Mouse (Mus musculus): ENCODE results near the gene Nkx2-3. TPM values are rescaled to one million over a fixed set of nuclear protein-coding genes. Genes with fewer than 3 reads are reported as not detected.

The Nkx2-3 gene
- not detected for total RNA-seq (2023)

GRCm38 (mm10) chr19:43612051-43612450 is at the start of gene Nkx2-3:
Gene Nkx2-3 (plus strand): TSS chr19:43612325.

Other genes with a start within 250 kb of the Nkx2-3 start
- gene Hpse2, start 224.0 kb upstream of the Nkx2-3 start, total RNA-seq (2023): not detected
- not detected for gene Cnnm1, start 171.9 kb upstream of the Nkx2-3 start, total RNA-seq (2023)
- 124 TPM for gene Got1, start 87.7 kb upstream of the Nkx2-3 start, total RNA-seq (2023)
- 52.5 TPM for gene Slc25a28, start 62.6 kb downstream of the Nkx2-3 start, total RNA-seq (2023)
- 6.0 TPM for gene Entpd7, start 77.3 kb downstream of the Nkx2-3 start, total RNA-seq (2023)
- 6.3 TPM for gene Cutc, start 140.7 kb downstream of the Nkx2-3 start, total RNA-seq (2023)
- 9.2 TPM for gene Cox15, start 140.7 kb downstream of the Nkx2-3 start, total RNA-seq (2023)
- not detected for gene Abcc2, start 169.9 kb downstream of the Nkx2-3 start, total RNA-seq (2023)

Measured in CD4-positive naive resting alpha-beta T cell, adult 76 days (primary cell).